Mouse (Mus musculus): ENCODE measurements around the gene Adam12. TPM values are rescaled to one million over a fixed set of nuclear protein-coding genes. Genes with fewer than 3 reads are reported as not detected.

Adam12 gene
- polyA plus RNA-seq (2014; fragmentation: Nextera tagmentation; extraction: Ambion mirVana), result 3.6 and 4.8 TPM in 2 replicates

DNA sequence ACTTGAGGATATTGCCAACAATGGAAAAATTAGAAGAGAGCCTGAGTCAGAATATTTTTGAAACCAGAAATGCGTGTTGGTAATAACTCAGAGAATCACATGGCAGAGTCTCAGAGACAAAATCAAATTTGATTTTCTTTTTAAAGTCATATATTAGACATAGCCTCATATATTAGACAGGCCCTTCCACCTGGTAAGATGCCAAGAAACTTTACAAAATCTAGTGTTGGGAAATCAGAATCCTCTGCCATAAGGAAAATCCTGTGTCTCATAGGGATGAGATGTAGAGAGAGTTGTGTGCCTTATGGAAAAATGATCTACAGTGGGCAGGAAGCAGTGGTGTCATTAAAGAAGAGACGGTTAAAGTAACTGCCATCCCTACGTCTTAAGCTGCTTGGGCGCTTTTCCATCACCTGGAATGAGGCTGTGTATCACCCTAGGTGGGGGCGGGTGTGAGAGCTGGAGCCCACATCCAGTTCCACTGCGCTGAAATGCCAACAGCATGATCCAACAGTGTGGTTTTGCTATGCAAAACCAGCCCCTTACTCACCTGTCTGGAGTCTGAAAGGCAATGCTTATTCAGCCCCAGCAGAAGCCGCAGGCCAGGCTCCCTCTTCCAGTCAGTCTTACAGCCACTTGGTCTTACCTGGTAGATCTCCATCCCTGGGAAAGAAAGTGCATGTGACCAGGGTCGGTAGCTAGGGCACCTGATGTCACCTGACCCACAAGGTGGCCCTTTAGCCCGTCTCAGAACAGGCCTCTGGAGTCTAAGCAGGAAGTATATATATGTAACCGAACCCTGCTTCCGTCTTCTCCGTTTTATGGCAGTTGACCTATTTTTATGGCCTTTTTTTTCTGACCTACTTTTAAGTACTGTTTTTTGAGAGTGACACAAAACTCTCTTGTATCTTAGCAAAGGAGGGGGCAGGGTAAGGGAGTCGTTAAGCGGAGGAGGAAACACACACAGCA lies at the start of gene Adam12:
Gene Adam12, minus strand, starts transcription at position 769 of the 969 bp plus-strand sequence.
- no peaks in the 10 kb centered on the region for H3K36me3 ChIP-seq (replicated peaks; ENCODE audit: control insufficient read depth, insufficient read depth, low read depth, low read length)
- no peak within 1 kb of the TSS for H3K4me2 ChIP-seq (ENCODE audit: low read depth, low read length)
- no peak within 1 kb of the TSS for H3K27ac ChIP-seq (replicated peaks; ENCODE audit: low read depth, low read length)
- no peak for ATAC-seq (replicated peaks; ENCODE audit: insufficient number of reproducible peaks, low FRiP score, low TSS enrichment, low read depth)
- WGBS, result 73% methylated on average over 14 of the region's 14 CpGs
- H3K9me3 ChIP-seq (replicated peaks; ENCODE audit: control insufficient read depth, low read length), result no peaks in the 10 kb centered on the region
- no peak within 1 kb of the TSS for H3K4me3 ChIP-seq (ENCODE audit: low read depth, low read length)
- H3K4me1 ChIP-seq (ENCODE audit: control insufficient read depth, insufficient read depth, low read length), result no peaks in the 10 kb centered on the region
- no peak within 1 kb of the TSS for H3K9ac ChIP-seq (replicated peaks; ENCODE audit: low read length)
- DNase-seq (ENCODE audit: low spot score), result no peak
- H3K27me3 ChIP-seq (ENCODE audit: control insufficient read depth, insufficient read depth, low read length), result no peaks in the 10 kb centered on the region

GRCm38 (mm10) chr7:134272956-134273355 lies 41.0 kb upstream of the Adam12 start:
- no peaks in the 10 kb centered on the region for H3K9me3 ChIP-seq (replicated peaks; ENCODE audit: control insufficient read depth, low read length)
- H3K4me3 ChIP-seq (ENCODE audit: low read depth, low read length), result no peak overlapping the region
- ATAC-seq (replicated peaks; ENCODE audit: insufficient number of reproducible peaks, low FRiP score, low TSS enrichment, low read depth) (no peak), DNase-seq (ENCODE audit: low spot score) (no peak)
- no peak overlapping the region for H3K27ac ChIP-seq (replicated peaks; ENCODE audit: low read depth, low read length)
- no peaks in the 10 kb centered on the region for H3K36me3 ChIP-seq (replicated peaks; ENCODE audit: control insufficient read depth, insufficient read depth, low read depth, low read length)
- H3K27me3 ChIP-seq (ENCODE audit: control insufficient read depth, insufficient read depth, low read length), result no peaks in the 10 kb centered on the region
- 85% methylated on average over 5 of the region's 5 CpGs for WGBS
- no peak overlapping the region for H3K9ac ChIP-seq (replicated peaks; ENCODE audit: low read length)
- no peaks in the 10 kb centered on the region for H3K4me1 ChIP-seq (ENCODE audit: control insufficient read depth, insufficient read depth, low read length)
- no peak overlapping the region for H3K4me2 ChIP-seq (ENCODE audit: low read depth, low read length)

DNA sequence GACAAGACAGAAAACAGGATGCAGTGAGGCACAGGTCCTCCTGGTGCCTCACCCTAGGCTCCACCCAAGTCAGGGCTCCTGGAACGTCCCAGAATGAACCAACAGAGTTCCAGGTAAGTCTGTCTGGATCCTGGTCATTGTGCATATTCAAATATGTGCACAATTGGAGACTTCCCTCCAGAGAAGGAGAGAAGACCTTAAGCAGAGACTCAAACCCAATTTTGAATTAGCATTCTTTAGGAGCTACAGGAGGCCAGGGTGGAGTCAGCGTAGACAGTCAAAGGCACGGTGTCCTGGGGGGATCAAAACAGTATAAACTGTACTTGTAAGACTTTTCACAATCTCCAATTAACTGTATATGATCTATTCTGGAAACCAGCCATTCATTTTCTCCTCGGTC lies 40.5 kb upstream of the Adam12 start:
- Histone ChIP-seq H3K36me3 (replicated peaks; ENCODE audit: control insufficient read depth, insufficient read depth, low read depth, low read length) (no peaks in the 10 kb centered on the region), H3K4me2 (ENCODE audit: low read depth, low read length) (no peak overlapping the region), H3K27ac (replicated peaks; ENCODE audit: low read depth, low read length) (no peak overlapping the region), H3K4me3 (ENCODE audit: low read depth, low read length) (no peak overlapping the region), H3K9ac (replicated peaks; ENCODE audit: low read length) (no peak overlapping the region), H3K27me3 (ENCODE audit: control insufficient read depth, insufficient read depth, low read length) (no peaks in the 10 kb centered on the region), H3K4me1 (ENCODE audit: control insufficient read depth, insufficient read depth, low read length) (no peaks in the 10 kb centered on the region), H3K9me3 (replicated peaks; ENCODE audit: control insufficient read depth, low read length) (no peaks in the 10 kb centered on the region)
- WGBS, result 82% methylated on average over 4 of the region's 4 CpGs
- DNase-seq (ENCODE audit: low spot score) (no peak), ATAC-seq (replicated peaks; ENCODE audit: insufficient number of reproducible peaks, low FRiP score, low TSS enrichment, low read depth) (no peak)

- Histone ChIP-seq H3K4me1 (ENCODE audit: control insufficient read depth, insufficient read depth, low read length) (no peaks in the 10 kb centered on the region), H3K4me3 (ENCODE audit: low read depth, low read length) (no peak overlapping the region), H3K27me3 (ENCODE audit: control insufficient read depth, insufficient read depth, low read length) (no peaks in the 10 kb centered on the region), H3K36me3 (replicated peaks; ENCODE audit: control insufficient read depth, insufficient read depth, low read depth, low read length) (no peaks in the 10 kb centered on the region), H3K27ac (replicated peaks; ENCODE audit: low read depth, low read length) (no peak overlapping the region), H3K4me2 (ENCODE audit: low read depth, low read length) (no peak overlapping the region), H3K9me3 (replicated peaks; ENCODE audit: control insufficient read depth, low read length) (no peaks in the 10 kb centered on the region), H3K9ac (replicated peaks; ENCODE audit: low read length) (no peak overlapping the region)
- ATAC-seq (replicated peaks; ENCODE audit: insufficient number of reproducible peaks, low FRiP score, low TSS enrichment, low read depth) (no peak), DNase-seq (ENCODE audit: low spot score) (no peak)
- WGBS, result 80% methylated on average over 4 of the region's 4 CpGs
Measured at GRCm38 (mm10) chr7:134265783-134266182, 33.8 kb upstream of the Adam12 start.

DNA sequence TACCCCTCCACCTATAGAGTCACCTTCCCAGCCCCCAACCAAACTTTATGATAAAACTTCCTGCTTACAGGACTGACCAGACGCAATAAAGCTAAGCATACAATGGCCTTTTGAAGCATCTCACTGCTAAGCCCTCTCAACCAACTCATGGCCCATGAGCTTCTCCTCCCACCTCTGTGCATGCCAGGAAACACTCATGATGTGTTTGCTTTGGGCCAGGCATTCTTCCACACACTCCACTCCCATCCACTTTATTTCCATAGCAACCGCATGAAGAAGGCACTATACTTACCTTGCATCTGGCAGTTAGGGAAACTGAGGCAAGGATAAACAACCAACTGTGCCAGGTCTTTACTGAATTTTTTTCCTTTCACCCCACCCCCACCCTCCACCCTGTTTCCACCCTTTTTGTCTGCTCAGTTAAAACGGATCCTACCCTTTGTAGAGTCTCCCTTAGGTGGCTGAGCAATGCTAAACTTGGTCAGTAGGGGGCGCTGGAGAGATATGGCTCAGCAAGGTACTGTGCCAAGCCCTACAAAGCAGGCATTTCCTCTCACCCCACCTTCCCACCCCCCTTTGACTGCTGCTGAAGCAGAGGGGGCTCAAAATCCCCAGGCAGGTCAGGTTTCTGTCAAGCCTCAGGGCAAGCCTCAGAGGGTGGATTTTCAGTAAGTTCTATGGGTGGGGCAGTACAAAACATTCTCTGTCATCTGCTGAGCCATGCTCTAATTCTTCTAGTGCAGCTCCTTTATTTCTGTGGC lies 31.4 kb upstream of the Adam12 start:
- no peaks in the 10 kb centered on the region for H3K27me3 ChIP-seq (ENCODE audit: control insufficient read depth, insufficient read depth, low read length)
- no peak overlapping the region for H3K4me3 ChIP-seq (ENCODE audit: low read depth, low read length)
- H3K9ac ChIP-seq (replicated peaks; ENCODE audit: low read length), result no peak overlapping the region
- DNase-seq (ENCODE audit: low spot score) (peak; percentile 78), ATAC-seq (replicated peaks; ENCODE audit: insufficient number of reproducible peaks, low FRiP score, low TSS enrichment, low read depth) (peak; percentile 52; the same call in 1 of the 2 replicates)
- H3K9me3 ChIP-seq (replicated peaks; ENCODE audit: control insufficient read depth, low read length), result no peaks in the 10 kb centered on the region
- H3K4me1 ChIP-seq (ENCODE audit: control insufficient read depth, insufficient read depth, low read length), result no peaks in the 10 kb centered on the region
- no peak overlapping the region for H3K4me2 ChIP-seq (ENCODE audit: low read depth, low read length)
- H3K27ac ChIP-seq (replicated peaks; ENCODE audit: low read depth, low read length), result no peak overlapping the region
- WGBS, result 38% methylated on average over 4 of the region's 4 CpGs
- no peaks in the 10 kb centered on the region for H3K36me3 ChIP-seq (replicated peaks; ENCODE audit: control insufficient read depth, insufficient read depth, low read depth, low read length)

DNA sequence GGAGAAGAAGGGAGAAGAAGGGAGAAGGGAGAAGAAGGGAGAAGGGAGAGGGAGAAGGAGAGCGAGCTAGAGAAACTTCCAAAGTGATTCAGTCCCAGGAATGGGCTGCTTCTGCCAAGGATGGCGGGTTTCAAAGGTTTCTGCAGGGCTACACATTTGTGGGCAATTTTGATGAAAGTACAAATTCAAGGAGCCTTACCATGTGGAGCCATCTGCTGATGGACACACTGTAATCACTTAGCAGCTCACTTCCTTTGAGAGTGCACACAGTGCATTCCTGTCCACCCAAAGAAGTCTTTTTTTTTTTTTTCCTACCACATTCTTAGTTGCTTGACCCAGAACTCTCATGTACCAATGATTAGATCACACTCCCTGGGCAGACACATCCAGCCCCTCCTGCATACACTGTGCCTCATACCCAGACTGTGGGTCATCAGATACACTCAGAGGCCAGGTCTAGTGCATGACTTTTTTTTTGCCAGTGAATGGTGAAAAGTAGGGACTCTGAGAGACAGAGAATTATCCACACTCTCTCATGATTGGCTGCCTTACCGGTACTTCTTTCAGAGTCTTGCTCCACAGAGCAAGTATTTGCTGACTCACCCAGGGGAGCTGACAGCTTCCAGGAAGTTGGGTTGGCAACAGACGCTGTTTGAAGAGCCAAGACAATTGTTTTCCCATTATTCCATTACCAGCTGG lies 29.2 kb upstream of the Adam12 start:
- H3K9me3 ChIP-seq (replicated peaks; ENCODE audit: control insufficient read depth, low read length), result no peaks in the 10 kb centered on the region
- no peak for ATAC-seq (replicated peaks; ENCODE audit: insufficient number of reproducible peaks, low FRiP score, low TSS enrichment, low read depth)
- no peak overlapping the region for H3K4me3 ChIP-seq (ENCODE audit: low read depth, low read length)
- no peak overlapping the region for H3K9ac ChIP-seq (replicated peaks; ENCODE audit: low read length)
- no peak for DNase-seq (ENCODE audit: low spot score)
- no peaks in the 10 kb centered on the region for H3K27me3 ChIP-seq (ENCODE audit: control insufficient read depth, insufficient read depth, low read length)
- no peaks in the 10 kb centered on the region for H3K4me1 ChIP-seq (ENCODE audit: control insufficient read depth, insufficient read depth, low read length)
- no peak overlapping the region for H3K27ac ChIP-seq (replicated peaks; ENCODE audit: low read depth, low read length)
- WGBS, result 42% methylated on average over 4 of the region's 4 CpGs
- no peaks in the 10 kb centered on the region for H3K36me3 ChIP-seq (replicated peaks; ENCODE audit: control insufficient read depth, insufficient read depth, low read depth, low read length)
- no peak overlapping the region for H3K4me2 ChIP-seq (ENCODE audit: low read depth, low read length)

GRCm38 (mm10) chr7:134250273-134250870 lies 18.4 kb upstream of the Adam12 start:
- no peak overlapping the region for H3K9ac ChIP-seq (replicated peaks; ENCODE audit: low read length)
- no peak overlapping the region for H3K4me2 ChIP-seq (ENCODE audit: low read depth, low read length)
- H3K4me3 ChIP-seq (ENCODE audit: low read depth, low read length), result no peak overlapping the region
- no peak for DNase-seq (ENCODE audit: low spot score)
- ATAC-seq (replicated peaks; ENCODE audit: insufficient number of reproducible peaks, low FRiP score, low TSS enrichment, low read depth), result no peak
- H3K27ac ChIP-seq (replicated peaks; ENCODE audit: low read depth, low read length), result no peak overlapping the region
- no peaks in the 10 kb centered on the region for H3K4me1 ChIP-seq (ENCODE audit: control insufficient read depth, insufficient read depth, low read length)
- H3K36me3 ChIP-seq (replicated peaks; ENCODE audit: control insufficient read depth, insufficient read depth, low read depth, low read length), result no peaks in the 10 kb centered on the region
- H3K27me3 ChIP-seq (ENCODE audit: control insufficient read depth, insufficient read depth, low read length), result no peaks in the 10 kb centered on the region
- WGBS, result 79% methylated on average over 7 of the region's 7 CpGs
- H3K9me3 ChIP-seq (replicated peaks; ENCODE audit: control insufficient read depth, low read length), result no peaks in the 10 kb centered on the region

Data from embryonic facial prominence, embryonic 11.5 days (tissue).